Mouse (Mus musculus): ENCODE measurements around the gene Sh3gl2.

Gene Sh3gl2

GRCm38 (mm10) chr4:85232386-85233381 is 27.8 kb downstream of the Sh3gl2 start:
- no peak for DNase-seq (ENCODE audit: low spot score)

DNA sequence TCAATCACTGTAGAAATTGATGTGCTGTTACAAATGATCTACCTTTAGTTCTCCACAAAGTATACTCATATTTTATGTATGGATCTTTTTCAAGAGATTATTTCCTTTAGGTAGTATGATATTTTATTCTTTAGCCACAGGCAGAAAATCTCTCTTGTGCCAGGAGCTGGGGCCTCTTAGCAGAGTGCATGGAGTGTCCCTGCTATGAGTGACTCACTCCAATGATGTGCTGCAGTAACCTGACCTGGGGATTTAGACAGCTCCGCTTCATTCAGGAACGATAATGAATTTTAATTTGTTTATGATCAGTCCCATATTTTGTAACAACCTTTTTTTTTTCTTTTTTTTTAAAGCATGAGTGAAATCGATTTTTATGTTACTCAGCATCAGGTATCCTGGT is 36.7 kb downstream of the Sh3gl2 start:
- no peak for DNase-seq (ENCODE audit: low spot score)

- DNase-seq (ENCODE audit: low spot score): no peak
Measured at GRCm38 (mm10) chr4:85242562-85242961, 37.6 kb downstream of the Sh3gl2 start.

GRCm38 (mm10) chr4:85248673-85249072 is 43.7 kb downstream of the Sh3gl2 start:
- no peak for DNase-seq (ENCODE audit: low spot score)

- DNase-seq (ENCODE audit: low spot score): peak; percentile 3
Measured at GRCm38 (mm10) chr4:85250271-85250670, 45.3 kb downstream of the Sh3gl2 start.

DNA sequence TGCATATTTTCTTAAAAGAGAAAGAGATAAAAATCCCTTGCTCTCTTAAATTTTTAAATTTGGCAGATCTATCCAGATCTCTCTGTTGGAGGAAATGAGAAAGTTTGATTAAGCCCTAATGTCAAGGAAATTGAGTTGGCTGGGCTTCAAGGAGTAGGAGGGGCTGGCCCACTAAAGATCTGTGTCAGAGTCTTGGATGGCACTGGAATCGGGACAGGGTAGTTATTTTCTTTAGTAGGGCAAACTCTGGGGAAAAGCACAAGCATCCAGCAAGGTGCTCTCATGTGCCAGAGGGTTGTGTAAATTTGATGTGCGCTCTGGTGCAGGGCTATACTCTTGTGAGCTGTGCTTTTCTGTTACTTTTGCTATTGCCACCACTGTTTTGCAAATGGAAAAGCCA is 45.9 kb downstream of the Sh3gl2 start:
- DNase-seq (ENCODE audit: low spot score): no peak

DNA sequence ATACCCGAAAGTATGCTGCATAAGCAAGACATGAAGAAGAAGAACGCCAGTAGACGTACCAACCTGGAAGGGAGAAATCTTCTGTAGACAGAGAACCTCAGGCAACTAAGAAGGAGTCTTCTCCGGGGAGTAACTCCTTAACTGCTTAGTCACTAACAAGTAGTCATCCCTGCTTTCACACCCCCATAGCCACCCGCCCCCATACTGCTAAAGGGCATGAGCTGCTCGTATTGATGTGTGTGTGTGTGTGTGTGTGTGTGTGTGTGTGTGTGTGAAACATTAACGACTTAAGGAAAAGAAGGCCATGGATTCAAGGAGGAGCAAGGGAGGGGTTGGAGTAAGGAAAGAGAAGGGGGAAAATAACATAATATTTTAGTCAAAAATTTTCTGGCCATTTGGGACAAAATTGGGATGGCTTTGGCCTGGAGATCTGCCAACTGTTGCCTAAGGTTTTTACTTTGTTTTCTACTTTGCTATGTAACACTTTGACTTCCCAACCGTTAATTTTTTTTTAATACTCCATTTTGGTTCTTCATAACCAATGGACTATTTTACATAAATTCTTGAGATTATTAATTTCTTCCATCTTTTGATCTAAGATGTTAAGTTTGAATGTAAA is 51.0 kb downstream of the Sh3gl2 start:
- no peak for DNase-seq (ENCODE audit: low spot score)

- no peak for DNase-seq (ENCODE audit: low spot score)
Measured at GRCm38 (mm10) chr4:85256461-85257202, 51.7 kb downstream of the Sh3gl2 start.

DNA sequence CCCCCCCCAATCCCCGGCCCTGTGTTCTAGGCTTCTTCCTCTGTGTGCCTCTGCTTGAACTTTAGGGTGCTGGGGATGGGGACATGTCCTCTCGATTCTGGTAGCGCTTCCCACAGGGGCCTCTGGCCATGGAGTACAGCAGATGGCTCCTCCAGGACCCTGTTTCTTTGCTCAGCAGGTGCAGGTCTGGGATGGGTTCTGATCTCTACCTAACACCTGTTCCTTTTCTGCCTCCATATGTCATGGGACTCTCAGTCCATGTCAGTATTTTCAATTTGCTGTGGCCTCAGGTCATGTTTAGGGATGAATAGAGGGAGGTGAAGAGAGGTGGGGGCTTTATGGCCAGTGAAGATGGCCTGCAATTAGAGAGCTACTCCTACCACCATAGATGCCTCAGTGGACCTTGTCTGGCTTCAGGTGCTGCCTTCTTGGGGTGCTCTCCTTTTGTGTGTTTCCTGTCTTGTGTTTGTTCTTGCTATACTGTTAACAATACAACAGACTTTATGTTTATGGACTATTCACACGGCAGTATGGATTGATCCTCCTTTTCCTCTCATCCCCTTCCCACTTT is 52.9 kb downstream of the Sh3gl2 start:
- DNase-seq (ENCODE audit: low spot score): no peak

DNA sequence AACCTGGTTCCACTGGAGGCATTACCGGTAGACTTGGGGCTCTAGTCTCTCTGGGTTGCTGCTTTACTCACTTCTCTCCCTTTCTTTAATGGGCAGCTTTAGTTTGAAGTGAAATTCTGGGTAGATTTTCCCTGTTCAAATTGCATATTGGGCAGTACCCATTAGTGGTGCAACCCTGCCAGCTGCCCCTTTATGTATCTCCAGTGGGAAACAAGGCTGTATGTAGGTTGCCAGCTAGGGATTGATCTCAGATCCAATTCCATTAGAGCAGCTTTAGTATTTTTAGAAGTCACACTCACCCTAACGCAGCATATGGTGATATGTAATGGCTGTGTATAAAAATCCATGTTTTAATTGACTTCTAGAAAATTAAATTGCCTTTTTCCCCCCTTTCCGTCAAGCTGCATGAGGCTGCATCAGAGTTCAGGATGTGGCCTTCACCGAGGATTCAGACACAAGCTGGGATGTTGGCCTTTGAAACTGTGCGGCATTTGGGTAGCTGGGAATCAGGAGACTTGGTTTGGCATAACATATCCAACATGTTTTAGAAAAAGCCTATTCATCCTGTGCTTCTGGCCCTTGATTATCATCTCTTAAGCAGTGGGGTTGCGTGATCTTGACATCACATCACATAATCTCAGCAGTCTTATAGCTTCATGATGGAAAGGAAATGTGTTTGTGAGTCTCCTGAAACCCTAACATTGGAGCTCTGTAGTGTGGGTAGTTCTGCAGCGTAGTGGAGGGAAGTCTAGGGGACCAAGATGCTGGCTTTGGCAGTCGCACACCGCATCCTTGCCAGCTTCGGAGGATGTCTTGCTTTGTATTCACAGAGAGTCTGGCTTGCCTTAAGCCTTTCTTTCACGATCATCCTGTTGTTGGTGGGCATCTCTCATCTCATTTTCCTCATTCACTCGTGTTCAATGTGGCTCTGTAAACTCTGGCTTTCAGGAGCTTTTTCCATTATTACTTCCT is 56.0 kb downstream of the Sh3gl2 start:
- DNase-seq (ENCODE audit: low spot score): no peak

GRCm38 (mm10) chr4:85262146-85262545 is 57.2 kb downstream of the Sh3gl2 start:
- DNase-seq (ENCODE audit: low spot score): no peak

- no peak for DNase-seq (ENCODE audit: low spot score)
Measured at GRCm38 (mm10) chr4:85262606-85263005, 57.7 kb downstream of the Sh3gl2 start.

DNA sequence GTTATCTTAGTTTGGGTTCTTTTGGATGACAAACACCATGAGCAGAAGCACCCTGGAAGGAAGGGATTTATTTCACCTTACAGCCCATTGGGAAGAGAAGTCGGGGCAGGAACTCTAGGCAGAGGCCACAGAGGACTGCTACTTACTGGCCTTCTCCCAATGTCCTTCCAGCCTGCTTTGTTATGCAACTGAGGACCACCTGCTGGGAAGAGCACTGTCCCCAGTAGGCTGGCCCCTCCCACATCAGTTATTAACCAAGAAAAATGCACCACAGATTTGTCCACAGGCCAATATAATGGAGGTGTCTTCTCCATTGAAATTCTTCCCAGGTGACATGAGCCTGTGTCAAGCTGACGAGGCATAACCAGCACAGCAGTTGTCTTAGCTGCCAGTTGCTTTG is 62.5 kb downstream of the Sh3gl2 start:
- no peak for DNase-seq (ENCODE audit: low spot score)

GRCm38 (mm10) chr4:85272877-85273276 is 68.0 kb downstream of the Sh3gl2 start:
- no peak for DNase-seq (ENCODE audit: low spot score)

GRCm38 (mm10) chr4:85273452-85273851 is 68.5 kb downstream of the Sh3gl2 start:
- DNase-seq (ENCODE audit: low spot score): no peak

DNA sequence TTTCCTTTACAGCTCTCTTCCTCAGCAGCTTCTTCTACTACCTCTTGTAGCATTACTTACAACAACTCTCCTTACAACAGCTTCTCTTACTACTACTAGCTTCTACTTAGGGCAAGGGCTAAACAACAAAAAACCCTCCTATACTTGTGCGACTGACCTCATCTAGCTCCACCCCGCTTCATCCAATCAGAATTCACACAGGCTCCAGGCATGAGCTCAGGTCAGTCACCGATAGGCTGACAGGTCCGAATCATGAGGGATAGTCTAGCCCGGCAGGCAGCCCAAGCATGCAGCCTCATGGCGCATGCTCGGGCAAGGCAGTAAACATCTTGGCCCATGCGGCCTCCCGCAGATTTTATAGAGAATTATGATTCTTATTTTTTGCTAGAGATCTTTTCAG is 78.2 kb downstream of the Sh3gl2 start:
- no peak for DNase-seq (ENCODE audit: low spot score)

GRCm38 (mm10) chr4:85289990-85290389 is 85.1 kb downstream of the Sh3gl2 start:
- DNase-seq (ENCODE audit: low spot score): no peak

DNA sequence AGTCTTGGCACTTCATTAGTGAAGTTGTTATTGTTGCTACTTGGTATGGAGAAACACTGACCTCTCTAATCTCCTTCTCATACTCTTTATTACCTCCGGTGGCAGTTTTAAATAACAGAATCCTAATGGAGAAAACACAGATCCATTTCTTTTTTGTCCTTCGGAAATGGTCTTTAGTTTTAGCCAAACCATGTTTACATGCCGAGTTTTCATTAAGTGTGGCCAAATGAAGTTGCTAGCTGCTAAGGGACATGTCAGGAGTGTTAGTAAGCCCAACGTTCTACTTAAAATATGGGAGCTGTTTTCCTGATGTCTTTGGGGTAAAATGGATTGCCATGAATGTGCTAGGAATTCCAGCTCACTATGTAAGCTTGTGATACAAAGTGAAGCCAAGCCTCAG is 86.4 kb downstream of the Sh3gl2 start:
- no peak for DNase-seq (ENCODE audit: low spot score)

- DNase-seq (ENCODE audit: low spot score): no peak
Measured at GRCm38 (mm10) chr4:85293368-85293767, 88.4 kb downstream of the Sh3gl2 start.

GRCm38 (mm10) chr4:85300610-85301405 is 95.9 kb downstream of the Sh3gl2 start:
- DNase-seq (ENCODE audit: low spot score): no peak

All from adipocyte (in vitro differentiated cells).